Mouse (Mus musculus): ENCODE results near the gene Upk2. TPM values are rescaled to one million over a fixed set of nuclear protein-coding genes. Genes with fewer than 3 reads are reported as not detected.

Upk2 gene
- polyA plus RNA-seq, 1 experiment from 2014 or later, result not detected

- no peaks in the 10 kb centered on the region for H3K27me3 ChIP-seq (replicated peaks)
- H3K4me3 ChIP-seq, result no peak overlapping the region
- 0 out of 2 replicates have a peak overlapping the region, but pooled peaks have one; percentile 77 for H3K9ac ChIP-seq
- ATAC-seq (ENCODE audit: extremely low read depth, insufficient number of reproducible peaks, low FRiP score, low TSS enrichment), result no peak
- WGBS, result 74% methylated on average over 10 of the region's 10 CpGs
- H3K4me1 ChIP-seq, result peaks cover 97% of the 10 kb centered on the region
- H3K27ac ChIP-seq (replicated peaks), result 0 out of 2 replicates have a peak overlapping the region, but pooled peaks have one; percentile 93
- H3K9me3 ChIP-seq, result no peaks in the 10 kb centered on the region
- H3K4me2 ChIP-seq, result no peak overlapping the region
- peaks cover 18% of the 10 kb centered on the region for H3K36me3 ChIP-seq
Observed at GRCm38 (mm10) chr9:44495810-44496344, 41.1 kb upstream of the Upk2 start.

GRCm38 (mm10) chr9:44494863-44495809 lies 40.4 kb upstream of the Upk2 start:
- H3K4me3 ChIP-seq, result peak overlapping the region; percentile 14; the same call in 1 of the 2 replicates
- peak overlapping the region; percentile 55 for H3K4me2 ChIP-seq
- H3K9me3 ChIP-seq, result no peaks in the 10 kb centered on the region
- H3K27me3 ChIP-seq (replicated peaks), result no peaks in the 10 kb centered on the region
- peaks cover 97% of the 10 kb centered on the region for H3K4me1 ChIP-seq
- peak overlapping the region; percentile 93 for H3K27ac ChIP-seq (replicated peaks)
- peaks cover 15% of the 10 kb centered on the region; the same call in 1 of the 2 replicates for H3K36me3 ChIP-seq
- 35% methylated on average over 9 of the region's 9 CpGs for WGBS
- H3K9ac ChIP-seq, result peak overlapping the region; percentile 77
- ATAC-seq (ENCODE audit: extremely low read depth, insufficient number of reproducible peaks, low FRiP score, low TSS enrichment), result no peak

GRCm38 (mm10) chr9:44494261-44494862 lies 39.6 kb upstream of the Upk2 start:
- Histone ChIP-seq H3K4me1 (peaks cover 97% of the 10 kb centered on the region), H3K4me2 (peak overlapping the region; percentile 55), H3K9ac (peak overlapping the region; percentile 77), H3K27ac (replicated peaks) (peak overlapping the region; percentile 93), H3K27me3 (replicated peaks) (no peaks in the 10 kb centered on the region), H3K9me3 (no peaks in the 10 kb centered on the region), H3K4me3 (peak overlapping the region; percentile 14; the same call in 1 of the 2 replicates), H3K36me3 (peaks cover 15% of the 10 kb centered on the region; the same call in 1 of the 2 replicates)
- WGBS, result 33% methylated on average over 11 of the region's 11 CpGs
- no peak for ATAC-seq (ENCODE audit: extremely low read depth, insufficient number of reproducible peaks, low FRiP score, low TSS enrichment)

- Histone ChIP-seq H3K4me2 (peak overlapping the region; percentile 55), H3K36me3 (peaks cover 15% of the 10 kb centered on the region; the same call in 1 of the 2 replicates), H3K4me3 (peak overlapping the region; percentile 18), H3K9ac (peak overlapping the region; percentile 77), H3K27me3 (replicated peaks) (no peaks in the 10 kb centered on the region), H3K9me3 (no peaks in the 10 kb centered on the region), H3K27ac (replicated peaks) (peak overlapping the region; percentile 93), H3K4me1 (peaks cover 100% of the 10 kb centered on the region)
- 45% methylated on average over 17 of the region's 17 CpGs for WGBS
- no peak for ATAC-seq (ENCODE audit: extremely low read depth, insufficient number of reproducible peaks, low FRiP score, low TSS enrichment)
Observed at GRCm38 (mm10) chr9:44492631-44493461, 38.1 kb upstream of the Upk2 start.

GRCm38 (mm10) chr9:44491351-44491750 lies 36.6 kb upstream of the Upk2 start:
- no peak for ATAC-seq (ENCODE audit: extremely low read depth, insufficient number of reproducible peaks, low FRiP score, low TSS enrichment)
- Histone ChIP-seq H3K4me2 (no peak overlapping the region; the same call in 1 of the 2 replicates), H3K4me3 (no peak overlapping the region), H3K4me1 (peaks cover 100% of the 10 kb centered on the region), H3K27ac (replicated peaks) (peak overlapping the region; percentile 91; the same call in 1 of the 2 replicates), H3K27me3 (replicated peaks) (no peaks in the 10 kb centered on the region), H3K9ac (peak overlapping the region; percentile 99), H3K36me3 (peaks cover 15% of the 10 kb centered on the region; the same call in 1 of the 2 replicates), H3K9me3 (no peaks in the 10 kb centered on the region)
- 64% methylated on average over 10 of the region's 10 CpGs for WGBS

- Histone ChIP-seq H3K4me1 (peaks cover 100% of the 10 kb centered on the region), H3K27ac (replicated peaks) (peak overlapping the region; percentile 91), H3K9me3 (no peaks in the 10 kb centered on the region), H3K36me3 (peaks cover 9% of the 10 kb centered on the region; the same call in 1 of the 2 replicates), H3K27me3 (replicated peaks) (no peaks in the 10 kb centered on the region), H3K4me3 (peak overlapping the region; percentile 99), H3K9ac (peak overlapping the region; percentile 99), H3K4me2 (peak overlapping the region; percentile 83)
- ATAC-seq (ENCODE audit: extremely low read depth, insufficient number of reproducible peaks, low FRiP score, low TSS enrichment), result no peak
- WGBS, result 19% methylated on average over 17 of the region's 17 CpGs
Observed at GRCm38 (mm10) chr9:44490086-44490967, 35.6 kb upstream of the Upk2 start.

- Histone ChIP-seq H3K9me3 (no peaks in the 10 kb centered on the region), H3K36me3 (peaks cover 9% of the 10 kb centered on the region; the same call in 1 of the 2 replicates), H3K9ac (peak overlapping the region; percentile 99), H3K4me1 (peaks cover 100% of the 10 kb centered on the region), H3K4me3 (peak overlapping the region; percentile 99), H3K27me3 (replicated peaks) (no peaks in the 10 kb centered on the region), H3K27ac (replicated peaks) (peak overlapping the region; percentile 91), H3K4me2 (peak overlapping the region; percentile 83)
- WGBS, result 9% methylated on average over 16 of the region's 17 CpGs
- ATAC-seq (ENCODE audit: extremely low read depth, insufficient number of reproducible peaks, low FRiP score, low TSS enrichment), result no peak
Observed at GRCm38 (mm10) chr9:44489651-44490085, 34.9 kb upstream of the Upk2 start.

- Histone ChIP-seq H3K4me3 (peak overlapping the region; percentile 99), H3K36me3 (peaks cover 9% of the 10 kb centered on the region; the same call in 1 of the 2 replicates), H3K9ac (peak overlapping the region; percentile 99), H3K4me1 (peaks cover 100% of the 10 kb centered on the region), H3K27ac (replicated peaks) (peak overlapping the region; percentile 91), H3K9me3 (no peaks in the 10 kb centered on the region), H3K27me3 (replicated peaks) (no peaks in the 10 kb centered on the region), H3K4me2 (peak overlapping the region; percentile 83)
- 10% methylated on average over 5 of the region's 5 CpGs for WGBS
- peak; percentile 21 for ATAC-seq (ENCODE audit: extremely low read depth, insufficient number of reproducible peaks, low FRiP score, low TSS enrichment)
Observed at GRCm38 (mm10) chr9:44488855-44489381, 34.1 kb upstream of the Upk2 start.

- Histone ChIP-seq H3K4me3 (peak overlapping the region; percentile 99), H3K36me3 (peaks cover 9% of the 10 kb centered on the region; the same call in 1 of the 2 replicates), H3K4me1 (peaks cover 95% of the 10 kb centered on the region), H3K9ac (peak overlapping the region; percentile 99), H3K9me3 (no peaks in the 10 kb centered on the region), H3K27me3 (replicated peaks) (no peaks in the 10 kb centered on the region), H3K27ac (replicated peaks) (peak overlapping the region; percentile 91), H3K4me2 (peak overlapping the region; percentile 83)
- ATAC-seq (ENCODE audit: extremely low read depth, insufficient number of reproducible peaks, low FRiP score, low TSS enrichment), result no peak
- WGBS, result 12% methylated on average over 8 of the region's 8 CpGs
Observed at GRCm38 (mm10) chr9:44488416-44488815, 33.6 kb upstream of the Upk2 start.
